Mouse (Mus musculus) liver, embryonic 14.5 days (tissue): ENCODE data around the gene Crnkl1. TPM values are rescaled to one million over a fixed set of nuclear protein-coding genes. Genes with fewer than 3 reads are reported as not detected.

Source experiments
- ATAC-seq: fragments of 200-750 bp; cut with Nextera tagmentation; 2 replicates; pipeline ENCODE4 v1.8.0; 2017; ENCODE audit warnings: moderate number of reproducible peaks, mild to moderate bottlenecking, moderate library complexity; ENCODE audit not compliant: insufficient read depth
- DNase-seq, 3 experiments: peaks; one replicate each; pipeline ENCODE4 v3.0.0-alpha.2; 2012 to 2013; ENCODE audit warnings: low read depth in 3 of 3, low spot score in 3 of 3
- H3K27ac ChIP-seq: fragments of 300-500 bp; sonication (generic); 2 replicates; pipeline ENCODE4 v1.5.1; 2014; ENCODE audit warnings: moderate library complexity, mild to moderate bottlenecking, control low read depth, inconsistent platforms
- H3K27me3 ChIP-seq: fragments of 300-500 bp; sonication (generic); 2 replicates; pipeline ENCODE4 v1.6.1; 2014; ENCODE audit warnings: mild to moderate bottlenecking, low read length, moderate library complexity; ENCODE audit not compliant: control insufficient read depth, insufficient read depth
- H3K36me3 ChIP-seq: fragments of 300-500 bp; sonication (generic); replicated peaks from 2 replicates; pipeline ENCODE4 v1.6.1; 2014; ENCODE audit warnings: low read depth; ENCODE audit not compliant: control insufficient read depth, insufficient read depth
- H3K4me1 ChIP-seq, 2 experiments: fragments of 200-500 bp in 1 of 2; fragments of 300-500 bp in 1 of 2; sonication (generic) in 1 of 2; replicated peaks; 2 replicates each; pipeline ENCODE4 v1.6.1; 2012 to 2014; ENCODE audit warnings: antibody characterized with exemption in 1 of 2, inconsistent platforms in 1 of 2, low read length in 1 of 2; ENCODE audit not compliant: control insufficient read depth in 2 of 2, insufficient read depth in 2 of 2
- H3K4me2 ChIP-seq: fragments of 300-500 bp; sonication (generic); 2 replicates; pipeline ENCODE4 v1.6.1; 2014; ENCODE audit warnings: low read depth, mild to moderate bottlenecking, control low read depth, moderate library complexity
- H3K4me3 ChIP-seq, 2 experiments: fragments of 200-500 bp in 1 of 2; fragments of 300-500 bp in 1 of 2; sonication (generic) in 1 of 2; 2 replicates each; pipeline ENCODE4 v1.5.1; 2012 to 2014; ENCODE audit warnings: low read depth in 2 of 2, low read length in 2 of 2, mild to moderate bottlenecking in 2 of 2, control low read depth in 1 of 2, inconsistent platforms in 1 of 2, moderate library complexity in 1 of 2; ENCODE audit not compliant: insufficient read depth in 1 of 2
- H3K9ac ChIP-seq: fragments of 300-500 bp; sonication (generic); replicated peaks from 2 replicates; pipeline ENCODE4 v1.6.1; 2014; ENCODE audit warnings: mild to moderate bottlenecking, control low read depth, moderate library complexity
- H3K9me3 ChIP-seq: fragments of 300-500 bp; sonication (generic); 2 replicates; pipeline ENCODE4 v1.6.1; 2016; ENCODE audit warnings: low read length, mixed read lengths; ENCODE audit not compliant: control insufficient read depth
- CTCF ChIP-seq: IDR thresholded peaks from 2 replicates; pipeline ENCODE4 v1.5.1; 2016; ENCODE audit warnings: antibody characterized with exemption, low read depth, control low read depth
- EP300 ChIP-seq: IDR thresholded peaks from 2 replicates; pipeline ENCODE4 v1.6.1; 2016; ENCODE audit warnings: antibody characterized with exemption, low read depth
- WGBS: fragments of 180-500 bp; shearing (Covaris S2); extraction: QIAGEN DNeasy Blood & Tissue Kit; methylation state at CpG from one replicate; pipeline ENCODE4 v1.1.7; 2014; ENCODE audit not compliant: insufficient replicate concordance; 5-methylcytosine and 5-hydroxymethylcytosine counted together
- polyA plus RNA-seq, 2 experiments: library from polyadenylated mRNA; depleted of rRNA in 1 of 2; stranded (reverse) in 1 of 2; unstranded in 1 of 2; fragments of >200 nt; fragmentation: Nextera tagmentation in 1 of 2; extraction: Ambion mirVana in 1 of 2; gene quantifications; 2 replicates each; pipeline versions ENCODE4 v1.2.1 to v1.2.3; 2012 to 2014

Gene Crnkl1
- polyA plus RNA-seq (2012; rRNA removed) (4.3 and 10.3 TPM in 2 replicates), polyA plus RNA-seq (2014; fragmentation: Nextera tagmentation; extraction: Ambion mirVana) (18.2 and 18.9 TPM in 2 replicates)

DNA sequence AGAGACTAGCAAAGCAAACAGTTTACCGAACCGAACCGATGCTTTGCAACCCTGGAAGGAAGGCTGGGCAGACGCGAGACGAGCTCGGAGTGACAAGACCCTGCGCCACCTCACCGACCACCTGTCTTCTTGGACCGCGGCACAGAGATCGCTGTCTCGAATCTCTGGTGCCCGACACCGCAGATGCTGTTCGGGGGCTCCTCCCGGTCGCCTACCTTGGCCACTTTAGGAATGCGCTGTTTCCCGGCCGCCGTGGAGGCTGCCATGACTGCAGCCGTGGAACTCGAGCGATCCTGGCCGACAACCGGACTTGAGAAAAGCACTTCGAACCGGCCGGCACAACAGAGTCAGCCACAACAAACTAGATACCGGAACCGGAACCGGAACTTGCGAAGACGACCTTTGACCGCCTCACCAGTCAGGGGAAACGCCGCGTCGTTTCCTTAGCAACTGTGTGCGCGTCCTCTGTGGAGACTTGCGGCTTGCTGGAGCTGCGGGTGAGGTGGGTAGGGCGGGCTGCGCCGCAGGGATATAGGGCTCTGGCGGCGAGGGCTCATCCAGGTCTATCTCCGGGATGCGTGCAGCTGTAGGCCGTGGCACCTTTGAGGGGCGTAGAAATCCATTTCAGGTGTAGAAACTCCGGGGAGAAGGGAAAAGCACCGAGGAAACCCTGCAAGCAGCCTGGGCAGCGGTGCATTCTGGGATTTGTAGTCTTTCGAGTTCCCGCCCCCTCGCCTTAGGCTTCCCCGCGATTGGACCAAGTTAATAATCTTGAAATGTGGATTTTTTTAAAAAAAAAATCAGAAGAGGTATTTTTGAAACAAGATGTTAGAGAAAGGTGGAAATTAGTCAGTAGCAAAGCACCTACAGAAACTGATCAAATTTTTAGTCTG, at the start of gene Crnkl1, which contains the start of gene Cfap61:
Gene Crnkl1 (minus strand): TSS at position 676 of the 893 bp plus-strand sequence.
Gene Cfap61 (plus strand): TSS at position 446 of the 893 bp plus-strand sequence.
- Histone ChIP-seq H3K27me3 (no peaks in the 10 kb centered on the region), H3K27ac (peak within 1 kb of the TSS; percentile 54), H3K36me3 (peaks cover 14% of the 10 kb centered on the region), H3K4me1 (peaks cover 5 to 8% of the 10 kb centered on the region in 2 experiments; a peak in 2 of 4 replicates), H3K4me3 (peak within 1 kb of the TSS; percentile 79 to 93), H3K4me2 (peak within 1 kb of the TSS; percentile 89), H3K9ac (peak within 1 kb of the TSS; percentile 84), H3K9me3 (no peaks in the 10 kb centered on the region)
- DNase-seq (peak; percentile 88 to 90 (median 89)), ATAC-seq (peak; percentile 98)
- TF ChIP-seq CTCF (no peak), EP300 (no peak)
- WGBS, result under 1% methylated on average over 61 of the region's 61 CpGs

- 58% methylated on average over 9 of the region's 9 CpGs for WGBS
- H3K27ac ChIP-seq, result no peak overlapping the region
- TF ChIP-seq CTCF (no peak), EP300 (no peak)
- H3K27me3 ChIP-seq, result no peaks in the 10 kb centered on the region
- H3K4me1 ChIP-seq, result no peaks in the 10 kb centered on the region
- H3K4me2 ChIP-seq, result no peak overlapping the region
- H3K9me3 ChIP-seq, result no peaks in the 10 kb centered on the region
- no peaks in the 10 kb centered on the region for H3K36me3 ChIP-seq
- no peak overlapping the region for H3K9ac ChIP-seq
- no peak for DNase-seq
- H3K4me3 ChIP-seq, result no peak overlapping the region
- ATAC-seq, result no peak
Observed at GRCm38 (mm10) chr2:145982317-145983045, 47.7 kb upstream of the Crnkl1 start.

GRCm38 (mm10) chr2:145981699-145982112, 46.9 kb upstream of the Crnkl1 start:
- Histone ChIP-seq H3K9ac (no peak overlapping the region), H3K4me1 (no peaks in the 10 kb centered on the region), H3K4me3 (no peak overlapping the region), H3K27me3 (no peaks in the 10 kb centered on the region), H3K27ac (no peak overlapping the region), H3K4me2 (no peak overlapping the region), H3K9me3 (no peaks in the 10 kb centered on the region), H3K36me3 (no peaks in the 10 kb centered on the region)
- no peak for DNase-seq
- WGBS, result 52% methylated on average over 6 of the region's 6 CpGs
- TF ChIP-seq EP300, result no peak
- no peak for TF ChIP-seq CTCF
- ATAC-seq, result no peak

DNA sequence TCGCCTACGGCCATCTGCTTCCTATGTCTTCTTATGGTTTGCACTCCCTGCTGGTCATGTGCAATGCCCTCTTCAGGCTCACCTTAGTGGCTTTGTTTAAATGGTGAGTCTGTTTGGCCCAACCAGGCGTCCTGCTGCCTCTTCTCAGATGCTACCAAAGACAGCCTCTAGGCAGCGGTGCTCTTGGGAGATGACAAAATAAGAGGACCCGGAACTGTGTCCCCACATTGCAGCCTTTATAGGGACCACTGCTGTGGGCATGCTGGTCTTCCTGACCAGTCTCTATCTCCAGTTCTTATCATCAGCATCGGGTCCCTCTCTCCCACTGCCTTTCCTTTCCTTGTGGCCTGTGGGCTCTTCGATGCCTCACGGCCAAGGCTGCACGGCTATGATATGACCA, 46.1 kb upstream of the Crnkl1 start:
- Histone ChIP-seq H3K4me3 (no peak overlapping the region), H3K9me3 (no peaks in the 10 kb centered on the region), H3K4me2 (no peak overlapping the region), H3K9ac (no peak overlapping the region), H3K27me3 (no peaks in the 10 kb centered on the region), H3K27ac (no peak overlapping the region), H3K36me3 (no peaks in the 10 kb centered on the region), H3K4me1 (no peaks in the 10 kb centered on the region)
- TF ChIP-seq CTCF (no peak), EP300 (no peak)
- 58% methylated on average over 9 of the region's 9 CpGs for WGBS
- ATAC-seq, result no peak
- no peak for DNase-seq

- WGBS, result 59% methylated on average over 4 of the region's 4 CpGs
- no peak overlapping the region for H3K9ac ChIP-seq
- H3K4me2 ChIP-seq, result no peak overlapping the region
- no peak overlapping the region for H3K27ac ChIP-seq
- DNase-seq (no peak), ATAC-seq (no peak)
- no peaks in the 10 kb centered on the region for H3K4me1 ChIP-seq
- no peaks in the 10 kb centered on the region for H3K9me3 ChIP-seq
- no peak overlapping the region for H3K4me3 ChIP-seq
- H3K27me3 ChIP-seq, result no peaks in the 10 kb centered on the region
- TF ChIP-seq CTCF (no peak), EP300 (no peak)
- H3K36me3 ChIP-seq, result no peaks in the 10 kb centered on the region
Observed at GRCm38 (mm10) chr2:145979616-145980015, 44.8 kb upstream of the Crnkl1 start.
